Mouse (Mus musculus) 416B (cell line): ENCODE results near the gene Wdfy3.
"Not testable (repeated sequence)": the region's sequence is repeated elsewhere in the genome, so short reads cannot be mapped to it uniquely, and the experiment has no call there.

ENCODE experiments used
- DNase-seq: peaks from one replicate; pipeline ENCODE4 v3.0.0; 2011; ENCODE audit warnings: low read depth

Wdfy3 gene

GRCm38 (mm10) chr5:102069767-102070413 lies at the start of gene Wdfy3:
TSS of gene Wdfy3 (minus strand) at chr5:102069921.
- peak; percentile 79 for DNase-seq

- DNase-seq = no peak
Observed at GRCm38 (mm10) chr5:102113009-102113408, 43.3 kb upstream of the Wdfy3 start.

GRCm38 (mm10) chr5:102112034-102112433 lies 42.3 kb upstream of the Wdfy3 start:
- no peak for DNase-seq

DNA sequence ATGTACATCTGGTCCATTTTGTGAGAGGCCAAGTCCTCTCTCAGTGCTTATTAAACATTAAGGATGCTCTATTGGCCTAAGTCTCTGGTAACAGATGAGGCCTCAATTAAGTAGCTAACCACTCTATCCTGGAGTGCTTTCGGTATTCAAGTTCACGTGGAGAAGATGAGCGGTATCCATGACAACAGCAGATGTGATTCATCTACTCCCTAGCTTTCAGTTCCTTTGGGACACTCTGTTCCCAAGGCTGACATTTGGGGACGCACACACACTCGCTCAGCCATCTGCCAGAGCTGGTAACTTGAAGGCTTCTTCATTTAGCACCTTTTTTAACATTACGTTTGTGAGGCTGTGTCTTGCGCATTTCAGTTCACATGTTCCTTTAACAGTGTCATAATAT lies 40.3 kb upstream of the Wdfy3 start:
- DNase-seq = no peak

DNA sequence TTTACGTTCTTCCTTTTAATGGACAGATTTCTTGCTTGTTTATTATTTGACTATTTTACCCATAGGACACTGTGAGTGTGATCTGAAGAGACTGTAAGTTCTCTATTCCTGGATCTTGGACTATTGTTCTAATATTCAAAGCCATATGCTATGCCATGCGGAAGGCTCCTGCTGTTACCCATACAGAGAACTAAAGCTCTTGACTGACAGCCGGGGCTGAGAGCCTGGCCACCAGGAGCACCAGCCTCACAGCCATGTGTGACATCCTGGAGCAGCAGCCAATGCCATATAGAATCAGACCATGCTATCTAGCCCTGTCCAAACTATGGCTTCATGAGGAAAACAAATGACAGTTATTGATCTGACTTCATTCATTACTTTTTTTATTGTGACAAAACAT lies 36.2 kb upstream of the Wdfy3 start:
- no peak for DNase-seq

- not testable (repeated sequence) for DNase-seq
Observed at GRCm38 (mm10) chr5:102101815-102102214, 32.1 kb upstream of the Wdfy3 start.

GRCm38 (mm10) chr5:102100246-102101241 lies 30.8 kb upstream of the Wdfy3 start:
- DNase-seq = no peak

GRCm38 (mm10) chr5:102095576-102095975 lies 25.9 kb upstream of the Wdfy3 start:
- DNase-seq = no peak

DNA sequence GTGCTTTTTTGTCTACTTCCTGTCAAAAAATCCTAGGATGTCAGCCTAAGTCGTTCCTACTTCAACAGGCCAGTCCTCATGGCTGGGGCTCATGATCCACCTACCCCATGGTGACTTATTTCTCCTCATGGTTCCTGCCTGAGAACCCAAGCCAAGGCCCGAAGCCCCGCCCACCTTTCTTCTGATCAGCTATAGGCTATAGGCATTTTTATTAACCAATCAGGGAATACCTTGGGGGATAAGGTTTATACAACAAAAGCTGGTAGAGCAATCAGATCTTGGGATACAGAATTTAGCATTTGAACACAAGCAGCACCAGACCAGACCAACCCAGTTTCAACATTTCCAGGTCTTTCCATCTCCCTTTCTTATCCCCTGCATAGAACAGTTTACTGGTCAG lies 21.0 kb upstream of the Wdfy3 start:
- DNase-seq = no peak

DNA sequence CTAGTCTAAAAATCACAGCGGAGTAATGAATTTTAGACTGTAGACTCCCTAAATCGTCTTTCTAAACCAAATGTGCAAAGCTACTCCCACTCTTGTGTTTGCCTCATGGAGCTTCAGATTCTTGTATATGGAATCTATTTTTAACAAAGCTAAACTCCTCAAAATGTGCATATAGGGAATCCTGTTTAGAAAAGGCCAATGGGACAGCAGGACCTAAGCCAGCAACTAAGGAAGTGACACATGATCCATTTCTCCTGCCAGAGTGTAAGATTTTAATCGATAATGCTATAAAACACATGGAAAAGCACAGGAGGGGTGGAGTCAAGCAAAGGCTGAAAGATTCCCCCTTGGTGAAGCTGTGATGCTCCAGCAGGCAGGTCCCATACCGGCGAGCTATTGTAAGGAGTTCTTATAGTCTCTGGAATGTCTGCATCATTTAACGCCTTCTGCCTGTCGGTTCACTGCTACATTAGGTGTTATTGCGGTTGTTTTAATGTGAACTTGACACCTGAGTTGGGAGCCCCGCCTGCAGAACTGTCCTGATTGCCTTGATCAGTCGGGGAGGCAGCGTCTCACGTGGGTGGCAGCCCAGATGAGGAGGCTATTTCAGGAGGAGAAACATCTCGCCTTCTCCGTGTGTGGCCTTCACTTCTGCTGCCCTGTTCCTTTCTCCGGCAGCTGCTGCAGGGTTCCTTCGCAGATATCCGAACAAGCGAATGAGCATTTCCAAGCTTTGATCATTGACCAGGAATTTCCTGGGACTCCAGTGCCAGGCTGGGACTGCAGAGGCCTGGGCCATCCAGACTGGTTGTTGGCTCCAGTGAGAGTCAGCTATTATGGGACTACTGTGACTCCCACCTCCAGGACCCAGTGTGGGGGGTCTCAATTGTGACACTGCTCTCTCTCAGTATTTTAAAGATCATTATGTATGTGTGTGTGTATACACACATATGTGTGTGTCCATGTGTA lies 15.3 kb upstream of the Wdfy3 start:
- DNase-seq = no peak

DNA sequence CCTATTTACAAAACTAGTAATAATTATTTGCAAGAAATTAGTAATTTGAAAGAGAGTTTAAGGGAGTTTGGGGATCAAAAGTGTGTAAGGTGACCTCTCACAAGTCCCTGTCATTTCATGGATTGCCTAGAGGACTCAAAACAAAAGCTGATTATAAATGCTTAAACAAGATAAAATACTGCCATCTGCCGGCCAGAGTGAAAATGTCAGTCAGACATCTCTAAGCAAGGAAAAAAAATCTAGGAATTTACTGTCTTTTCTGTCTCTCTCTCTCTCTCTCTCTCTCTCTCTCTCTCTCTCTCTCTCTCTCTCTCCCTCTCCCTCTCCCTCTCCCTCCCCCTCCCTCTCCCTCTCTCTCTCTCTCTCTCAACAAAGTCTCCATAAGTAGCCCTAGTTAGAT lies 4.4 kb upstream of the Wdfy3 start:
- DNase-seq = peak; percentile 81

GRCm38 (mm10) chr5:102072057-102072456 lies 2.3 kb upstream of the Wdfy3 start:
- no peak for DNase-seq

DNA sequence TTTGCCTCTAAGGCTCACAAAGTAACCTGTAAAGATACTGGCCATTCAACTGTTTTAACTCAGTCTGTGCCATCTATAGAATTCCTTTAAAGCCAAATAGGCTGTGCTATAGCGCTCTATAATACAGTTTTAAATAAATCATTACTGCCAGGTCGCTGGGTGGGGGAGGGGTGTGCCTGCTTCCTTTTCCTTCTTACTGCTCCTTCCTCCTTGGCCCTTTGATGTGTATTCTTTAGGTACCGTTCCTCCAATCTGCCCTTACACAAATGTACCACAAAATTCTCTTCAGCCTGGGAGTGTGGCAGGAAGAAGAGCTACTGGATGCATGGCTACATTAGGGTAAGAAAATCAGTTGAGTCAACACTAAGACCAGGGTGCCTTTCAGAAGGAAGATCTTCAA lies 1.5 kb upstream of the Wdfy3 start:
- DNase-seq = no peak

DNA sequence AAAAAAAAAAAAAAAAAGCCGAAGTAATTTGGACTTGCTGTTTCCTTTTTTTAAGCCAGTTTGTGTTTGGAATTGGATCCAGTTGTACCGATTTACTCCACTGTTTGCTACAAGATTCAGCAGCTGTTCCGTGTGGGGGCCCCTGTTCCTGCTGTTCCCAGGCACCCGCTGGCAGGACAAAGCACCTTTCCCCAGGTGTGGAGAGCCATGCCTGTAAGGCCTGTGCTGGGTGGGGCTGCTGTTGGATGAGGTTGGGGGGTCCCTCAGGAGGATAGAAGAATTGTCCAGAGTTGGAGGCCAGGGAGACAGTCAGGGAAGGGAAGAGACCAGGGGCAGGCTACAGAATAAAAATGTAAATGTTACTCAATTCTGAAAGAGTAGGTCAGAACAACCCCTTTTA lies 1.1 kb upstream of the Wdfy3 start:
- DNase-seq = no peak

- peak; percentile 56 for DNase-seq
Observed at GRCm38 (mm10) chr5:102070414-102070768, 670 bp upstream of the Wdfy3 start.

DNA sequence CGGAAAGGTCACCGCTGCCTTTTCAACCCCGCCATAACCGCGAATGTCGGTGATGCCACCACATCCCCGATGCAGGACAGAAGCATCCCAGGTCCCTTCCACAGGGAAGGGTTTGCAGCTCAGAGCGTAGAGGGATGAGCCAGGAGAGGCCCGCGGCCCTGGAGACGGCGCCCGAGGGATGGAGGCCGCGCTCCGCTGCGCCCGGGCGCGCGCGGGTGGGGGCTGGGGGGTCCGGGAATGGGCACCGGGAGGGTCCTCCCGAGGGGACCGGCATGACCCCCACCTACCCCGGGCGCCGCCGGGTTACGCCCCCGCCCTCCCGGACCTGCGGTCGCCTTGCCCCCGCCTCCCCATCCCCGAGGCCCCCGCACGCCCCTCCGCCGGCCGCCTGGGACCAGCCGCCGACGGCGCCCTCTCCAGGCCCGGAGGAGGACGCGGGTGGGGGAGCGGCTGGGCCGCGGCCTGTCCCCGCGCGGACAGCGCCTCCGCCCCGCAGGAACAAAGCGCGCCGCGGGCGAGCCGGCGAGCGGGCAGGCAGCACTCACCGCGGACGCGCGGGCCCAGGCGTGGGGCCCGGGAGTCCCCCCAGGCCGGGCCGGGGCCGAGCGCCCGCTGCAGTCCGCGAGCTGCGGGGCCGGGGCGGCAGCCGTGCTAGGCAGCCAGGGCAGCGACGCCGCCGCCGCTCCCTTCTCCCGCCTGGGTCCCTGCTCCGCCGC lies 512 bp downstream of the Wdfy3 start:
- no peak for DNase-seq

GRCm38 (mm10) chr5:102066458-102066857 lies 3.3 kb downstream of the Wdfy3 start:
- no peak for DNase-seq

GRCm38 (mm10) chr5:102063013-102063752 lies 6.5 kb downstream of the Wdfy3 start:
- DNase-seq = no peak

- no peak for DNase-seq
Observed at GRCm38 (mm10) chr5:102061816-102062215, 7.9 kb downstream of the Wdfy3 start.

DNA sequence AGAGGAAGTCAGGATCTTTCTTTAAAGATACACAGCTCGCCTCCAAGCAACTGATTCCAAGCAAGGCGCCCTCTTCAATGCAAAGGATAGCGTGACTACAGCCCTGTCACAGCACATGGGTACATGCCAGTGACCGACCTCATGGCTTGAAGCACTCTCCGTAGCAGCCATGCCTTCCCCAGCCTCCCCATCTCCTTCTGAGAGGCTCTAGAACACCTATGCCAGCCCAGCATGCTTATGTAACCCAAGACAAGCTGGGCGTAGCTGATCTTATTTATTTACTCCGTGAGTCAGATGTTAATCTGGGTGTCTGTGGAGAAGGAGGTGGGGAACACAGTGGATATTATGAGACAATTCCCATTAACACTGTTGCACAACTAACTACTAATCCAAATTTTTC lies 13.8 kb downstream of the Wdfy3 start:
- no peak for DNase-seq

DNA sequence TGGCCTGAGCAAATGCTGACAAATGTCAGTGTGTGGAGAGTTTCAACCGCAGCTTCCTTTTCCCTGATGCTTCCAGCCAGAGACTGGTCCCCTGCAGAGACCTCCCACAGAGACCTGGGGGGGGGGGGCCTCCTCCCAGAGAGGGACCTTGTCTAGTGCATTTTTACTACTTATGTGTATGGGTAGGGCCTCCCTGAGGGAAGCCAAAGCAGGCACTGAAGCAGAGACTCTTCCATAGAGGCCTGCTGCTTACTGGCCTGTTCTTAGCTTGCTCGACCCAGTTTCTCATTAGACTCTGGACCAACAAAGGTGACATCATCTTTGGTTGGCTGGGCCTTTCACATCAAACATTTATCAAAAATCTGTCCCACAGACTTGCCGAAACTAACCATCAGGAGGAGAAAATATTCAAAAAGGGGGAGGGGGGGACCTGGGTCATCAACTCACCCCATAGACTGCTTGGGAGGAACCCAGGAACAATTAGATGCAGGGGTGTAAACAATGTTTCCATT lies 14.5 kb downstream of the Wdfy3 start:
- DNase-seq = no peak
